Mouse (Mus musculus) brown adipose tissue, adult 24 weeks (tissue): ENCODE results near the gene Cd8a. TPM values are rescaled to one million over a fixed set of nuclear protein-coding genes. Genes with fewer than 3 reads are reported as not detected.
"Not testable (repeated sequence)": the region's sequence is repeated elsewhere in the genome, so short reads cannot be mapped to it uniquely, and the experiment has no call there.

Experiments
- H3K27ac ChIP-seq: fragments of 200-500 bp; replicated peaks from 2 replicates; pipeline ENCODE4 v1.5.1; 2012; ENCODE audit warnings: low read depth, mild to moderate bottlenecking, low read length
- H3K4me1 ChIP-seq: fragments of 200-500 bp; 2 replicates; pipeline ENCODE4 v1.6.1; 2012; ENCODE audit warnings: low read length, mixed read lengths; ENCODE audit not compliant: control insufficient read depth, insufficient read depth, insufficient read length
- H3K4me3 ChIP-seq: fragments of 200-500 bp; 2 replicates; pipeline ENCODE4 v1.5.1; 2012; ENCODE audit warnings: low read depth, mild to moderate bottlenecking, low read length, moderate library complexity; ENCODE audit not compliant: insufficient read depth
- polyA plus RNA-seq: library from polyadenylated mRNA; stranded (reverse); fragments of >200 nt; gene quantifications from 2 replicates; pipeline ENCODE4 v1.2.4, GENCODE M21; 2012; ENCODE audit not compliant: missing spikeins, insufficient read depth, insufficient read length

The Cd8a gene
- 0.88 TPM in 1 of 2 replicates, not detected in the other for polyA plus RNA-seq

DNA sequence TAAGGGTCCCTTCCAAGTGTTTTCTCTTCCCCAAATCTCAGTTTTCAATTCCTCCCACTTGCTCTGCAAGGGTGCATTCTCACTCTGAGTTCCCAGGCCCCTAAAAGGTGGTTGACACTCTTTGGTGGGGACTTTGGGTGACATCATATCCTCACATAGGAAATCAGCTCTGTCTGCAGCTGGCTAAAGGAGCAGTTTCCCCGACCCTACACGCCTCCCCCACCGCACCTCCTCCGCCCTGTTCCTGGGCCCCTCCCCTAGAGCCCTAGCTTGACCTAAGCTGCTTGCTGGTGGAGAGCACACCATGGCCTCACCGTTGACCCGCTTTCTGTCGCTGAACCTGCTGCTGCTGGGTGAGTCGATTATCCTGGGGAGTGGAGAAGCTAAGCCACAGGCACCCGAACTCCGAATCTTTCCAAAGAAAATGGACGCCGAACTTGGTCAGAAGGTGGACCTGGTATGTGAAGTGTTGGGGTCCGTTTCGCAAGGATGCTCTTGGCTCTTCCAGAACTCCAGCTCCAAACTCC, at the start of gene Cd8a:
Gene Cd8a, plus strand, starts transcription at position 179 of the 527 bp plus-strand sequence.
- Histone ChIP-seq H3K27ac (no peak within 1 kb of the TSS), H3K4me3 (no peak within 1 kb of the TSS), H3K4me1 (no peaks in the 10 kb centered on the region)

- Histone ChIP-seq H3K27ac (no peak overlapping the region), H3K4me1 (no peaks in the 10 kb centered on the region), H3K4me3 (no peak overlapping the region)
These were observed 48.4 kb upstream of the Cd8a start for GRCm38 (mm10) chr6:71324816-71325215.

- no peaks in the 10 kb centered on the region for H3K4me1 ChIP-seq
- no peak overlapping the region for H3K4me3 ChIP-seq
- H3K27ac ChIP-seq = no peak overlapping the region
These were observed 43.3 kb upstream of the Cd8a start for GRCm38 (mm10) chr6:71329881-71330280.

- Histone ChIP-seq H3K4me3 (no peak overlapping the region), H3K4me1 (no peaks in the 10 kb centered on the region), H3K27ac (no peak overlapping the region)
These were observed 42.7 kb upstream of the Cd8a start for GRCm38 (mm10) chr6:71330486-71330885.

GRCm38 (mm10) chr6:71331491-71331890, 41.7 kb upstream of the Cd8a start:
- not testable (repeated sequence) for H3K27ac ChIP-seq, H3K4me1 ChIP-seq, H3K4me3 ChIP-seq

DNA sequence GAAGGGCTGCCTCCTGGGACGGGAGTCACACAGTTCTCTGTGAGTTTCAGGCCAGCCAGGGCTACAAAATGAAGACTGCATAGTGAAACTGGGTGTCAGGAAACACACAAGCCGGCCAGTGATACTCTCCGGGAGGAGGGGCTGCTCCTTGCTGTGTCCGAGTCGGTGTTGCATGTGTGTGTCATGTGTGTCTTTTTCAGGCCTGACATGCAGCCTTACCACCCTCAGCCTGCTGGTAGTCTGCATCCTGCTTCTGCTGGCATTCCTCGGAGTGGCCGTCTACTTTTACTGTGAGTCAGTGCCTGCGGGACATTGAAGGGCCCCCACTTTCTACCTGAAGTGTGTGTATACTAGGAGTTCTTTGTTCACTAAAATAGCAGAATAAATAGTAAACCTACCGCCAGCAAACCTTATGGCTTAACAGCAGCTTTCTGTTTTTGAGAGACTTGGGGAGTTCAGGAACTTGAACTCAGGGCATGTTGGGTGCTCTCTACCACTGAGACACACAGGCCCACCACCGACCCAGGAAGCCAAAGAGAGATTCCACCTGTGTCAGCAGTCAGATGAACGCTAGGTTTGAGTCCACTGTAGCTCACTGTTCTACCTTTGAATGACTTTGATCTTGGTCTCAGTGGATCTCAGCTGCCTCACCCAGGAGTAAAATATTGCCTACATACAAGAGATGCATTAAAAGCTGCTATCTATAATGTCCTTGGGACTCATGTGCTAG, 40.8 kb upstream of the Cd8a start:
- H3K27ac ChIP-seq = no peak overlapping the region
- H3K4me1 ChIP-seq = no peaks in the 10 kb centered on the region
- H3K4me3 ChIP-seq = no peak overlapping the region

GRCm38 (mm10) chr6:71333031-71333430, 40.2 kb upstream of the Cd8a start:
- H3K4me1 ChIP-seq = no peaks in the 10 kb centered on the region
- no peak overlapping the region for H3K4me3 ChIP-seq
- H3K27ac ChIP-seq = no peak overlapping the region

GRCm38 (mm10) chr6:71333578-71334273, 39.5 kb upstream of the Cd8a start:
- H3K4me1 ChIP-seq = no peaks in the 10 kb centered on the region
- no peak overlapping the region for H3K4me3 ChIP-seq
- H3K27ac ChIP-seq = no peak overlapping the region

DNA sequence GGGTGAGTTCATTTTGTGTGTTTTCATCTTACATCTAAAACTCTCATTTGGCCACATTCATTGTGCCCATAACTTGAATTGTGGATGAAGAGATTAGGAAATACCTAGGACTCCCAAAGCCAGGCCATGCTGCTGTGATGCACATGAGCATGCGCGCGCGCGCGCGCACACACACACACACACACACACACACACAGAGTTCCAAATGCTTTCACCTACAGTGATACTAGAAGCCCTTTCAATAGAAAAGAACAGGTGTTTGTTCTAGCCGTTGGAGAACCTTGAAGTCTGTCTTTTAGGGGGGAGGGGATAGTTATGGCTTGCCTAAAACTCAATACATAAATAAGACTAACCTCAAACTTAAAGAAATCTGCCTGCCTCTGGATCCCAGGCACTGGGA, 35.6 kb upstream of the Cd8a start:
- Histone ChIP-seq H3K27ac (no peak overlapping the region), H3K4me1 (no peaks in the 10 kb centered on the region)

GRCm38 (mm10) chr6:71338941-71339340, 34.3 kb upstream of the Cd8a start:
- Histone ChIP-seq H3K4me1 (no peaks in the 10 kb centered on the region), H3K27ac (no peak overlapping the region), H3K4me3 (no peak overlapping the region)

More for the DNA sequence above, 35.6 kb upstream of the Cd8a start:
- no peak overlapping the region for H3K4me3 ChIP-seq

- H3K4me1 ChIP-seq = no peaks in the 10 kb centered on the region
- no peak overlapping the region for H3K4me3 ChIP-seq
- no peak overlapping the region for H3K27ac ChIP-seq
These were observed 33.9 kb upstream of the Cd8a start for GRCm38 (mm10) chr6:71339351-71339750.

- Histone ChIP-seq H3K4me1 (no peaks in the 10 kb centered on the region), H3K4me3 (no peak overlapping the region), H3K27ac (no peak overlapping the region)
These were observed 32.0 kb upstream of the Cd8a start for GRCm38 (mm10) chr6:71341179-71341578.

DNA sequence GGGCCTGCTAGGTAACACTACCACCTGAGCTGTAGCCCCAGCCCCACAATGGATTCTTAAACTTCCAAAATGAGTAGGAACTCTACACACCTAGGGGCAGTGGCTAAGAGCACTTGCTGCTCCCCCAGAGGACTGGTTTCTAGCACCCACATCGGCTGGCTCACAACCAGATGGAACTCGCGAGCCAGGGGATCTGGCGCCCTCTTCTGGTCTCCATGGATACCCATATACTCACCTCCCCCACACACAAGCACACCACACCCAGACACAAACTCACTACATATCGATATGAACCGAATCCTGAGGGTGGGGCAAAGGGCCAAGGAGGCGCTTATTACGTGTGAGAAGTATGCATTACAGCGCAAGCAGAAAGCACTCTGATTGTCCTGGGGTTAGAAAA, 25.2 kb upstream of the Cd8a start:
- no peak overlapping the region for H3K27ac ChIP-seq
- no peak overlapping the region for H3K4me3 ChIP-seq
- no peaks in the 10 kb centered on the region for H3K4me1 ChIP-seq

GRCm38 (mm10) chr6:71351201-71351600, 22.0 kb upstream of the Cd8a start:
- H3K4me3 ChIP-seq = no peak overlapping the region
- no peak overlapping the region for H3K27ac ChIP-seq
- H3K4me1 ChIP-seq = no peaks in the 10 kb centered on the region

GRCm38 (mm10) chr6:71352201-71352600, 21.0 kb upstream of the Cd8a start:
- Histone ChIP-seq H3K4me1 (no peaks in the 10 kb centered on the region), H3K4me3 (no peak overlapping the region), H3K27ac (no peak overlapping the region)
